Mouse (Mus musculus): Measurements from ENCODE around the gene Sirpb1b.

DNA sequence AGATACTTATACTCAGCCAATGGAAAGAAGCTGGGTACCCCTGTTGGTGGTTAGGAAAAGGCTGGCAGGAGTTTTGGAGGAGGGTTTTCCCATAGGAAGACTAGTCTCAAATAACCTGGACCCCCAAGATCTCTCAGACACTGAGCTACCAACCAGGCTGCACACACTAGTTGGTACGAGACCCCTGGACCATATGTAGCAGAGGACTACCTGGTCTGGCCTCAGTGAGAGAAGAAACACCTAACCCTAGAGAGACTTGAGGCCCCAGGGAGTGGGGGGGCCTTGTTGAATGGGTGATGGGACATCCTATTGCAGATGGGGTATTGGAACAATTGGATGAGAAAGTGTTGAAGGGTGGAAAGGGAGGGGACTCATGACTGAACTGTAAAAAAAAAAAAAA, 8.6 kb upstream of the Sirpb1b start:
- TF ChIP-seq CTCF (IDR thresholded peaks at IDR 0.05; ENCODE audit: insufficient read depth, low read length) (no peak), POLR2A (IDR thresholded peaks at IDR 0.05; ENCODE audit: borderline replicate concordance, extremely low read depth, low read depth, low read length) (no peak)

Data from lung, adult 2 months (tissue).